Mouse (Mus musculus) cerebellum, adult 2 months (tissue): ENCODE data around the gene 4930449I24Rik.
"Not testable (repeated sequence)": the region's sequence is repeated elsewhere in the genome, so short reads cannot be mapped to it uniquely, and the experiment has no call there.

Experiments
- CTCF ChIP-seq: fragments of 200-500 bp; IDR thresholded peaks from 2 replicates; pipeline ENCODE4 v1.5.1; 2011; ENCODE audit warnings: low read depth, mild to moderate bottlenecking, control low read depth, low read length, moderate library complexity, borderline replicate concordance; ENCODE audit not compliant: insufficient read depth
- POLR2A ChIP-seq: fragments of 200-500 bp; IDR thresholded peaks from 2 replicates; pipeline ENCODE4 v1.6.1; 2011; ENCODE audit warnings: low read length, control low read depth, borderline replicate concordance; ENCODE audit not compliant: insufficient read depth

DNA sequence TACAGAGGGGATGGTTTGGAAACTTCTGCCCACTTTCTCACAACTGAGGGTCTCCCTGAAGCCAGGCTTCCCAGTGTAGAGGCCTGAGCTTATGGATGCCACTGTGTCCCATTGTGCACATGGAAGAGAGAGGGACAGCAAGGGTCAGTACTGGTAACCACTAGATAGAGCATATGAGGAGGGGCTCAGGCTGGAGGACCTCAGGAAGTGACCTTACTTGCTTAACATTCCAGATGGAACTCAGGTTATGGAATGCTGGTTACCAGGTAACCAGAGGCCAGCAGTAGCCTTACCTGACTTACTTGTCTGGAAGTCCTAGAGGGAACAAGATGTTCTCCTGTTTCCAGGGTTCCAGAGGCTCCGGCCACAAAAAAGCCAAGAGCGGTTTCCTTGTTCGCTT lies 20.5 kb upstream of the 4930449I24Rik start, which contains the start of gene Gm6408:
- not testable (repeated sequence) for TF ChIP-seq CTCF, POLR2A
